Mouse (Mus musculus) retina, adult 2 months (tissue): ENCODE data around the gene Art1.

Experiments
- DNase-seq: peaks from one replicate; pipeline ENCODE4 v3.0.0-alpha.2; 2012; ENCODE audit warnings: low read depth, low spot score

The Art1 gene

GRCm38 (mm10) chr7:102101487-102101886, at the start of gene Art1:
TSS of gene Art1 (plus strand) at chr7:102101743.
- DNase-seq: no peak

- DNase-seq: no peak
These were observed 40.2 kb upstream of the Art1 start for GRCm38 (mm10) chr7:102061353-102061752.

GRCm38 (mm10) chr7:102062203-102062602, 39.3 kb upstream of the Art1 start:
- no peak for DNase-seq

GRCm38 (mm10) chr7:102063891-102064290, 37.7 kb upstream of the Art1 start:
- DNase-seq: no peak

- no peak for DNase-seq
These were observed 36.9 kb upstream of the Art1 start for GRCm38 (mm10) chr7:102064655-102065045.

GRCm38 (mm10) chr7:102065046-102065891, 36.3 kb upstream of the Art1 start, which contains the start of the genes Rnf121, Xndc1 and Xntrpc:
TSS of gene Rnf121 (minus strand) at chr7:102065469.
TSS of gene Xndc1 (plus strand) at chr7:102065511.
TSS of gene Xntrpc (plus strand) at chr7:102065713.
- peak; percentile 84 for DNase-seq

GRCm38 (mm10) chr7:102066363-102066762, 35.2 kb upstream of the Art1 start:
- no peak for DNase-seq

GRCm38 (mm10) chr7:102076714-102077296, 24.7 kb upstream of the Art1 start:
- no peak for DNase-seq

- no peak for DNase-seq
These were observed 23.0 kb upstream of the Art1 start for GRCm38 (mm10) chr7:102078517-102078916.

- DNase-seq: no peak
These were observed 21.2 kb upstream of the Art1 start for GRCm38 (mm10) chr7:102080311-102080710.

- no peak for DNase-seq
These were observed 19.8 kb upstream of the Art1 start for GRCm38 (mm10) chr7:102081784-102082183.

- no peak for DNase-seq
These were observed 18.7 kb upstream of the Art1 start, which contains the start of gene Trpc2 for GRCm38 (mm10) chr7:102082816-102083215. TSS of gene Trpc2 (plus strand) at chr7:102083116.

GRCm38 (mm10) chr7:102084041-102084696, 17.4 kb upstream of the Art1 start:
- no peak for DNase-seq

- no peak for DNase-seq
These were observed 14.2 kb upstream of the Art1 start for GRCm38 (mm10) chr7:102087336-102087735.

GRCm38 (mm10) chr7:102099760-102100661, 1.5 kb upstream of the Art1 start:
- no peak for DNase-seq

GRCm38 (mm10) chr7:102100868-102101267, 675 bp upstream of the Art1 start:
- no peak for DNase-seq

GRCm38 (mm10) chr7:102102241-102102640, 698 bp downstream of the Art1 start:
- DNase-seq: no peak

GRCm38 (mm10) chr7:102102696-102103095, 1.2 kb downstream of the Art1 start:
- DNase-seq: no peak

- DNase-seq: no peak
These were observed 2.0 kb downstream of the Art1 start for GRCm38 (mm10) chr7:102103555-102103954.

GRCm38 (mm10) chr7:102104126-102104525, 2.6 kb downstream of the Art1 start:
- no peak for DNase-seq

- DNase-seq: no peak
These were observed 5.2 kb downstream of the Art1 start for GRCm38 (mm10) chr7:102106700-102107141.
